Mouse (Mus musculus) limb, embryonic 14.5 days (tissue): Measurements from ENCODE around the gene Prex1. TPM values are rescaled to one million over a fixed set of nuclear protein-coding genes. Genes with fewer than 3 reads are reported as not detected.

Source experiments
- ATAC-seq: fragments of 200-750 bp; cut with Nextera tagmentation; 2 replicates; pipeline ENCODE4 v1.8.0; 2017; ENCODE audit warnings: low read depth, moderate number of reproducible peaks, moderate TSS enrichment; ENCODE audit not compliant: low FRiP score
- DNase-seq: peaks from one replicate; pipeline ENCODE4 v3.0.0-alpha.2; 2015; ENCODE audit warnings: low spot score
- H3K27ac ChIP-seq: fragments of 300-500 bp; sonication (generic); replicated peaks from 2 replicates; pipeline ENCODE4 v1.5.1; 2014; ENCODE audit warnings: low read depth, mild to moderate bottlenecking, low read length, moderate library complexity, mixed read lengths
- H3K27me3 ChIP-seq: fragments of 300-500 bp; sonication (generic); 2 replicates; pipeline ENCODE4 v1.6.1; 2014; ENCODE audit warnings: low read length, mixed read lengths; ENCODE audit not compliant: control insufficient read depth, insufficient read depth
- H3K36me3 ChIP-seq: fragments of 300-500 bp; sonication (generic); 2 replicates; pipeline ENCODE4 v1.6.1; 2014; ENCODE audit warnings: mild to moderate bottlenecking, low read length, moderate library complexity, mixed read lengths; ENCODE audit not compliant: control insufficient read depth, insufficient read depth
- H3K4me1 ChIP-seq: fragments of 300-500 bp; sonication (generic); 2 replicates; pipeline ENCODE4 v1.6.1; 2014; ENCODE audit warnings: antibody characterized with exemption, low read length, mixed read lengths; ENCODE audit not compliant: control insufficient read depth, insufficient read depth
- H3K4me2 ChIP-seq: fragments of 300-500 bp; sonication (generic); replicated peaks from 2 replicates; pipeline ENCODE4 v1.6.1; 2014; ENCODE audit warnings: low read depth, mild to moderate bottlenecking, low read length, moderate library complexity; ENCODE audit not compliant: severe bottlenecking
- H3K4me3 ChIP-seq: fragments of 300-500 bp; sonication (generic); replicated peaks from 2 replicates; pipeline ENCODE4 v1.5.1; 2014; ENCODE audit warnings: low read length
- H3K9ac ChIP-seq: fragments of 300-500 bp; sonication (generic); 2 replicates; pipeline ENCODE4 v1.6.1; 2014; ENCODE audit warnings: mild to moderate bottlenecking, low read depth, low read length, moderate library complexity; ENCODE audit not compliant: severe bottlenecking
- H3K9me3 ChIP-seq: fragments of 300-500 bp; sonication (generic); 2 replicates; pipeline ENCODE4 v1.6.1; 2016; ENCODE audit warnings: low read length; ENCODE audit not compliant: control insufficient read depth
- POLR2A ChIP-seq: fragments of 200-500 bp; IDR thresholded peaks from 2 replicates; pipeline ENCODE4 v1.8.0; 2012; ENCODE audit warnings: inconsistent platforms, mild to moderate bottlenecking, moderate library complexity, borderline replicate concordance; ENCODE audit not compliant: insufficient read depth, insufficient read length; ENCODE audit errors: extremely low read depth
- WGBS: fragments of 180-500 bp; shearing (Covaris S2); extraction: QIAGEN DNeasy Blood & Tissue Kit; methylation state at CpG from one replicate; pipeline ENCODE4 v1.1.7; 2014; 5-methylcytosine and 5-hydroxymethylcytosine counted together
- polyA plus RNA-seq, 2 experiments: library from polyadenylated mRNA; depleted of rRNA in 1 of 2; stranded (reverse) in 1 of 2; unstranded in 1 of 2; fragments of >200 nt; fragmentation: Nextera tagmentation in 1 of 2; extraction: Ambion mirVana in 1 of 2; gene quantifications; 2 replicates each; pipeline versions ENCODE4 v1.2.1 to v1.2.3; 2012 to 2014

Gene Prex1
- polyA plus RNA-seq, 2 experiments, result 20.1 to 27.9 TPM

DNA sequence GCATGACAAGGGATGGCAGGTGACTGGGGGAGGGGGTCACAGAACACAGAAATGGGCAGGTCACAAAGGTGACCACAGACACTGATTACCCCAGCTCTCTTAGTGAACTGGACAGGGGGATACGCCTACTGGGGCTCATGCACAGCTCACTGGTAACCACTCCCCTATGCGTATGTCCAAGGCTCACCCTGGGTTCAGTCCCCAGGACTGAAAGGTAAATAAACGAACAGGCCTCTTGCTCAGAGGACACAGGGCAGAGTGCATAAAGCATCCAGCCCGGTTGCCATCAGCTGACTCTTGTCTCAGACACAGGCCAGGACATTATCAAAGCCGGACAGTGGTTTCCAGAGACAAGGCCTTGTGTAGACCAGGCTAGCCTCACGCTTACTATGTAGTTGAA lies 91.6 kb downstream of the Prex1 start:
- WGBS, result 89% methylated on average over 6 of the region's 6 CpGs
- Histone ChIP-seq H3K27me3 (no peaks in the 10 kb centered on the region), H3K9ac (no peak overlapping the region), H3K9me3 (no peaks in the 10 kb centered on the region), H3K4me3 (no peak overlapping the region), H3K4me2 (no peak overlapping the region), H3K27ac (no peak overlapping the region), H3K36me3 (0 out of 2 replicates have a peak, but pooled peaks cover 18% of the 10 kb centered on the region), H3K4me1 (peaks cover 14% of the 10 kb centered on the region)
- DNase-seq (no peak), ATAC-seq (no peak)
- no peak for TF ChIP-seq POLR2A

DNA sequence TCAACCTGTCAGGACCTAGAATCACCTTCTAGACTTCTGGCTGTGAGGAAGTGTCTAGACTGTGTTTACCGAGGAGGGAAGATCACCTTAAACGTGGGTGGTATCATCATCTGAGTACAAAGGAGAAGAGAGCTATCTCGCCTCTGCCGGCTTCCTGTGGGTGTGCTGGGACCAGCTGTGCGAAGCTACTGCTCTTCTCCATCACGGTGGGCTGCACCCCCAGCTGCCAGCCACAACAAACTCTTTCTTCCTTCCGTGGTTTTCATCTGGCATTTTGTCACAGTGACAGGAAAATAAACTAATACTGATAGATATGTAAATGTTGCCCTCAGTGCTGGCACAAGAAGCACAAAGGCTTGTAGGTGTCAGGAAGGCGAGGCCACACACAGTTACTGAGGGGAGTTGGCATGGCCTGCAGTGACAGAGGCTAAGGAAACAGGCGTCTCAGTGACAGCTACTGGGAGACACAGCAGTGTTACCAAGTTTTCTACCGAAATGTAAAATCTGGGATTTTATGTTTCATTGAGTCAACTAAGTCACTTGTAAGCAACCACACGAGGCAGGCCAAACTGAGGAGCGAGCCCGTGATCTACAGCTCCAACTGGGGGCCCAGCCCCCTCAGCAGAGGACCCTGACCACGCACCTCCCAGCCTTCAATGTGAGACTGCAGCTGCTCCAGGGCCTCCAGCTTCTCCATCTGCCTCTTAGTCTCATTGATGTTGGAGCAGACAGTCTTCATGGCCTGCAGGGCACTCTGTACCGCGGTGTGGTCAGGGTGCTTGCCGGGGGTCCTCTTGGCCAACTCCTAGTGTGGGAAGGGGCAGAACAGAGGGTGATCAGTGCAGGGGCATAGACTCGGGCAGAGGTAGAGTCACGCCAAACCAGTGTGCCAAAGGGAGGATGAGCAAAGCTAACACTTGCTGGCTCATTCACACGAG lies 92.8 kb downstream of the Prex1 start:
- DNase-seq, result no peak
- Histone ChIP-seq H3K36me3 (0 out of 2 replicates have a peak, but pooled peaks cover 18% of the 10 kb centered on the region), H3K9ac (no peak overlapping the region), H3K4me1 (peaks cover 14% of the 10 kb centered on the region), H3K4me2 (no peak overlapping the region), H3K27ac (no peak overlapping the region), H3K9me3 (no peaks in the 10 kb centered on the region), H3K27me3 (no peaks in the 10 kb centered on the region), H3K4me3 (no peak overlapping the region)
- WGBS, result 64% methylated on average over 20 of the region's 20 CpGs
- TF ChIP-seq POLR2A, result no peak
- no peak for ATAC-seq

DNA sequence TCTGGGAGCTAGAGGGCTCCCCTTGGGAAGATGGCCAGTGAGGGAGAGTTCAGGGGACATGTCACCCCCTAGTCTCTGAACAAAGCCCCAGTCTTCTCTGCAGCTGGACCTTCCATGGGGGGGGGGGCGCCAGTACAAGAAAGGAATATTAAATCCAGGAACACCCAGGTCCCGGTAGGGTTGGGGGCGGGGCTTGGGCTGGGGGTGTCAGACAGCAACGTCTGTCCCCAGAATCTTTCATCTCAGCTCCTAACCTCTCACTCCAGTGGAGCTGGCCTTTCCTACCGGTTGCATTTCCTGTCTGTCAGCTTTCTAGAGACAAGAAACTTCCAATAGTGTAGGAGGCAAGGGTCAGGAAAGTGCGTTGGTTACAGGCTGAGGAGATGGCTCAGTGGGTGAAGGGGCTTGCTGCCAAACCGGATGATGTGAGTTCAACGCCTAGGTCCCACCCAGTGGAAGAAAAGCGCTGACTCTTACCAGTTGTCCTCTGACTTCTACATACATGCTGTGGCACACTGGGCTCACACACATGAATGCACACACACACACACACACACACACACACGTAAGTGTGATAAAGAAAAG lies 93.6 kb downstream of the Prex1 start:
- TF ChIP-seq POLR2A, result no peak
- no peak for DNase-seq
- ATAC-seq, result no peak
- Histone ChIP-seq H3K4me2 (no peak overlapping the region), H3K27ac (no peak overlapping the region), H3K4me1 (peaks cover 14% of the 10 kb centered on the region), H3K9ac (no peak overlapping the region), H3K36me3 (0 out of 2 replicates have a peak, but pooled peaks cover 18% of the 10 kb centered on the region), H3K9me3 (no peaks in the 10 kb centered on the region), H3K27me3 (no peaks in the 10 kb centered on the region), H3K4me3 (no peak overlapping the region)
- WGBS, result 65% methylated on average over 10 of the region's 10 CpGs

DNA sequence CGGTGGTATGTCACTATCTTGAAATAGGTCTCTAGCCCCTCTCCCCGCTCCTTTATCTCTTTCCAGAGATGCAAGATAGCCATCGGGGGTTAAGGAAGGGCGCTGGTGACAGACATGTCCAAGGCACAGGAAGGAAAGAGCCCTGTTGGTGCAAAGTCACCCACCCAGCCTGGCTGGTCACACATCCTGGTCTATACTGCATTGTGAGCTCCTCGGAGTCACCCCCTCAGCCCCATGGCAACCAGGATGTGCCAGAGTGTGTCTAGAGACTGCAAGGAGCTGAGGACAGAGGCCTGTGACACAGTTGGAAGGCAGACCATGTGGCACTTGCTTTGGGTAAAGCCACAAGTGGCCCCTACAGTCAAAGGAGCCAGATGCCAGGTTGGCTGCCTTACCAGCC lies 94.4 kb downstream of the Prex1 start:
- H3K9ac ChIP-seq, result no peak overlapping the region
- ATAC-seq, result no peak
- H3K36me3 ChIP-seq, result 0 out of 2 replicates have a peak, but pooled peaks cover 18% of the 10 kb centered on the region
- WGBS, result 93% methylated on average over 5 of the region's 5 CpGs
- no peaks in the 10 kb centered on the region for H3K9me3 ChIP-seq
- no peaks in the 10 kb centered on the region for H3K27me3 ChIP-seq
- DNase-seq, result no peak
- H3K4me1 ChIP-seq, result peaks cover 14% of the 10 kb centered on the region
- no peak overlapping the region for H3K4me3 ChIP-seq
- TF ChIP-seq POLR2A, result no peak
- H3K27ac ChIP-seq, result no peak overlapping the region
- no peak overlapping the region for H3K4me2 ChIP-seq

DNA sequence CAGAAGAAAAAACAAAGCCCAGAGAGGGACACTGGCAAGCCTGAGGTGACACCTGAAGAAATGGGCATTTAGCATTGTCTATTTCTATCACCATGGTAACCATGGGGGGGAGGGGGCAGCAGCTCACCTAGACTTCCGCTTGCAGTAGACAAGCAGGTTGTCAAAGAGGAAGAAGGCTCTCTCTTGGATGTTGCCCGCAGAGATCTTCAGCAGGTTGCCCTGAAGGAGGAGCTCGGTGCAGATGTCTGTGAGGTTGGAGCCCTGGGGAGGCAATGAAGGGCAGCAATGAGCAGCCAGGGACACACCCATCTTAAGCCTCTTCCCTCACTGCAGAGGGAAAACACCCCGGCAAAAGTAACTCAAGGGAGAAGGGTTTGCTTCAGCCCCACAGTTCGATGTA lies 95.9 kb downstream of the Prex1 start:
- Histone ChIP-seq H3K9ac (no peak overlapping the region), H3K4me3 (no peak overlapping the region), H3K27me3 (no peaks in the 10 kb centered on the region), H3K4me2 (no peak overlapping the region), H3K36me3 (0 out of 2 replicates have a peak, but pooled peaks cover 18% of the 10 kb centered on the region), H3K9me3 (no peaks in the 10 kb centered on the region), H3K27ac (no peak overlapping the region), H3K4me1 (peaks cover 6% of the 10 kb centered on the region; the same call in 1 of the 2 replicates)
- no peak for TF ChIP-seq POLR2A
- ATAC-seq (no peak), DNase-seq (no peak)
- 98% methylated on average over 5 of the region's 5 CpGs for WGBS
